Mouse (Mus musculus): ENCODE results near the gene Cdh3.

Gene Cdh3

DNA sequence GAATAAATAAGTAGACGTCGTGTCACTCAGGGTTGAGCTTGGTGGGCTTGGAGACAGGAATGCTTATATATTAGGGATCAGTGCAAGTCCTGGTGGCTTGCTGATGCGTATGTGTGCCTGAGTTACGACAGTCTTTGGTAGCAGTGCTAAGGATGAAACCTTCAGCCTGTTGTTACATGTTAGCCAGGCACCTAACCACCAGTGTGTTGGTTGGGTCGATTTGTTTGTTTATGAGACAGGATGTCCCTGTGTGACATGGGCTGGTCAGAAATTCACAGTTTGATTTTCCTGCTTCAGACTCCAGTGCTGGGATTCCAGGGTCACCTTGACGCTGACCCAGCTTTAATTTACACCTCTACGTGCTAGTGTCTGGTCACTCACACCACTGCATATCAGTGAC is 95.0 kb downstream of the Cdh3 start:
- no peak for DNase-seq (ENCODE audit: inconsistent age in 2 of 2, low spot score in 1 of 2)

DNA sequence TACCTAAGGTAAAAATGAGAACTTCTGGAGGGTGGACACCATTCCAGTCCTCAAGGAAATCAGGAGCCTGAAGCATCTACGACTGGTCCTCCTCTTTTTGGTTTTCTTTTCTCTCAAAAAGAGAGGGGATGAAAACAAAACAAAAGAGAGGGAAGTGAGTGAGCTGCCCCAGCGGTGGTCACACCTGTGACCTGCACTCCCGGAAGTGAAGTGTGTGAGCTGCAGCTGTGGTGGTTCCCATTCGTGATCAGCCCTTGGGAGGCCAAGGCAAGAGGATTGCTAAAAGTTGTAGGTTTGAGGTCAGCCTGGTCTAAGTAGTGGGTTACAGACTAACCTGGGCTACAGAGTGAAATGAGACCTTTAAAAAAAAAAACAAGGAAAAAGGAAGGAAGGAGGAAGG is 95.4 kb downstream of the Cdh3 start:
- no peak for DNase-seq (ENCODE audit: inconsistent age in 2 of 2, low spot score in 1 of 2)

DNA sequence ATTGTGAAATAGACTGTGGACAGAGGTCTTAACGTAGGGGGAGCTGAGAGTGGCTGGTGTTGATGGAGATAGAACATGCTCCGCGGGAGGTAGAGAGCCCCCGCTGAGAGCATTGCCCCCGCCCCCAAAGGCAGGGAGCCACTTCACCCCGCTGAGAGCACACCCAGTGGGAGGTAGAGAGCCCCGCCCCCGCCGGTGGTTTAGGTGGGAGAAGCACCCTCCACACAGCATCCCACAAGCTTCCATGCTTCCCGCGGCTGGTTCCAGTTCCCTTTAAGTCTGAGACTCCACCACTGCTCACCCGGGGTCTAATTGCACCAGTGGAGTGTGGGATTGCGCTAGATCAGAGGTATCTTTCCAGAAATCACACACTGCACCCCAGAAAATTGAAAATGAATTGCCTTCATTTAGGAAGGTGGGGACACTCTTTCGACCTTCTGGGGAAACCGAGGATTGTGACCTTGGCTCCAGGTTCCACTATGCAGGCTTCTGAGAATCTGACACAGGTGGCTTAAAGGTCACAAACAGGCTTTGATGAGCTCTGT is 96.0 kb downstream of the Cdh3 start:
- no peak for DNase-seq (ENCODE audit: inconsistent age in 2 of 2, low spot score in 1 of 2)
